Mouse (Mus musculus) liver, postnatal 0 days (tissue): Measurements from ENCODE around the gene Zfp292. TPM values are rescaled to one million over a fixed set of nuclear protein-coding genes. Genes with fewer than 3 reads are reported as not detected.

ENCODE experiments used
- ATAC-seq: fragments of 200-750 bp; cut with Nextera tagmentation; 2 replicates; pipeline ENCODE4 v1.8.0; 2017; ENCODE audit warnings: mild to moderate bottlenecking, moderate library complexity
- DNase-seq: peaks from one replicate; pipeline ENCODE4 v3.0.0-alpha.2; 2016
- H3K27ac ChIP-seq: fragments of 300-500 bp; sonication (generic); 2 replicates; pipeline ENCODE4 v1.5.1; 2014; ENCODE audit warnings: antibody characterized with exemption, moderate library complexity, mild to moderate bottlenecking, low read depth
- H3K27me3 ChIP-seq: fragments of 300-500 bp; sonication (generic); 2 replicates; pipeline ENCODE4 v1.6.1; 2014; ENCODE audit warnings: low read length, control low read depth, mixed read lengths; ENCODE audit not compliant: insufficient read depth
- H3K36me3 ChIP-seq: fragments of 300-500 bp; sonication (generic); replicated peaks from 2 replicates; pipeline ENCODE4 v1.6.1; 2014; ENCODE audit warnings: mild to moderate bottlenecking, control low read depth, low read length, moderate library complexity, mixed read lengths; ENCODE audit not compliant: insufficient read depth
- H3K4me1 ChIP-seq: fragments of 300-500 bp; sonication (generic); 2 replicates; pipeline ENCODE4 v1.6.1; 2014; ENCODE audit warnings: antibody characterized with exemption, mild to moderate bottlenecking, control low read depth; ENCODE audit not compliant: insufficient read depth
- H3K4me2 ChIP-seq: fragments of 300-500 bp; sonication (generic); 2 replicates; pipeline ENCODE4 v1.6.1; 2014; ENCODE audit warnings: low read depth, mild to moderate bottlenecking, low read length, moderate library complexity, mixed read lengths
- H3K4me3 ChIP-seq: fragments of 300-500 bp; sonication (generic); 2 replicates; pipeline ENCODE4 v1.5.1; 2014; ENCODE audit warnings: low read depth, low read length
- H3K9ac ChIP-seq: fragments of 300-500 bp; sonication (generic); replicated peaks from 2 replicates; pipeline ENCODE4 v1.6.1; 2014; ENCODE audit warnings: mild to moderate bottlenecking, moderate library complexity
- H3K9me3 ChIP-seq: fragments of 300-500 bp; sonication (generic); 2 replicates; pipeline ENCODE4 v1.6.1; 2016; ENCODE audit warnings: mild to moderate bottlenecking, control low read depth, low read length, mixed read lengths
- CTCF ChIP-seq: sonication (generic); IDR thresholded peaks from 2 replicates; pipeline ENCODE4 v1.5.1; 2016; ENCODE audit warnings: antibody characterized with exemption, low read depth
- EP300 ChIP-seq: IDR thresholded peaks from 2 replicates; pipeline ENCODE4 v1.6.1; 2016; ENCODE audit warnings: antibody characterized with exemption, low read depth, mild to moderate bottlenecking
- WGBS: fragments of 180-500 bp; shearing (Covaris S2); extraction: QIAGEN DNeasy Blood & Tissue Kit; methylation state at CpG from one replicate; pipeline ENCODE4 v1.1.7; 2014; ENCODE audit not compliant: insufficient replicate concordance; 5-methylcytosine and 5-hydroxymethylcytosine counted together
- polyA plus RNA-seq: library from polyadenylated mRNA; unstranded; fragments of >200 nt; fragmentation: Nextera tagmentation; extraction: Ambion mirVana; gene quantifications from 2 replicates; pipeline ENCODE4 v1.2.1, GENCODE M21; 2015

Gene Zfp292
- polyA plus RNA-seq, 1 experiment from 2014 or later, result 4.5 TPM

DNA sequence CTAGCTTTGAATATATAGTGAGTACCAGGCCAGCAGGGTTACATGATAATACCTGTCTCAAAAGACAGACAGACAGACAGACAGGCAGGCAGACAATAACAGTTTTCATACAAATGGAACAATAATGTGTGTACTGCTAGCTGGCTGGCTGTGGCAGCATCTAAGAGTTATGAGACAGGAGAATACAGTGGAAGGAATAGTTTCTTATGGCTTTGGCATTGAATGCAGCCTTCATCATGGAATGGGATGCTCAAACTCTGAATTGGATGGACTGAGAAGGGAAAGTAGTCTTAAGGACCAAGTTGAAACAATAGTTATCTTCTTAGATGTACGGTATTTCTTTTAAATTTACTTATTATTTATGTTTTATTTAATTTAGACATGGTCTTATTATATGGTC, 16.6 kb upstream of the Zfp292 start:
- Histone ChIP-seq H3K9me3 (no peaks in the 10 kb centered on the region), H3K9ac (no peak overlapping the region), H3K27ac (no peak overlapping the region), H3K4me3 (no peak overlapping the region), H3K4me1 (peaks cover 8% of the 10 kb centered on the region), H3K27me3 (no peaks in the 10 kb centered on the region), H3K4me2 (no peak overlapping the region), H3K36me3 (no peaks in the 10 kb centered on the region)
- DNase-seq (no peak), ATAC-seq (no peak)
- 87% methylated on average over 1 of the region's 1 CpGs for WGBS
- no peak for TF ChIP-seq CTCF
- no peak for TF ChIP-seq EP300

DNA sequence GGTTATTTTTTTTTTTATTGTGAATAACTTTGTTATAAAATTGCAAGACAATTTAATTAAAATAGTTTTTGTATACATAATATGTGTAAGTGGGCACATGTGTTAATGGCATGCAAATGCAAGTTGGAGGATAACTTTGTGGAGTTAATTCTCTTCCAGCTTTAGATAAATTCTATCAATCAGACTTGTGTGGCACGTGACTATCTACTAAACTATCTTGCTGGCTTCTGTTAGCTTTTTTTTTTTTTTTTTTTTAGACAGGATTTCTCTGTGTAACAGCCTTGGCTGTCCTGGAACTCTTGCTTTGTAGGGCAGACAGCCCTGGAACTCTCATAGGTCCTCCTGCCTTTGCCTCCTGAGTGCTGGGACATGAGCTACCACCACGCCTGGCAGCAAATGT, 15.7 kb upstream of the Zfp292 start:
- H3K9ac ChIP-seq, result no peak overlapping the region
- no peaks in the 10 kb centered on the region for H3K9me3 ChIP-seq
- no peak for TF ChIP-seq CTCF
- TF ChIP-seq EP300, result no peak
- ATAC-seq (no peak), DNase-seq (no peak)
- H3K36me3 ChIP-seq, result no peaks in the 10 kb centered on the region
- peaks cover 8% of the 10 kb centered on the region for H3K4me1 ChIP-seq
- WGBS, result 46% methylated on average over 2 of the region's 2 CpGs
- no peak overlapping the region for H3K4me3 ChIP-seq
- no peaks in the 10 kb centered on the region for H3K27me3 ChIP-seq
- no peak overlapping the region for H3K27ac ChIP-seq
- H3K4me2 ChIP-seq, result no peak overlapping the region

DNA sequence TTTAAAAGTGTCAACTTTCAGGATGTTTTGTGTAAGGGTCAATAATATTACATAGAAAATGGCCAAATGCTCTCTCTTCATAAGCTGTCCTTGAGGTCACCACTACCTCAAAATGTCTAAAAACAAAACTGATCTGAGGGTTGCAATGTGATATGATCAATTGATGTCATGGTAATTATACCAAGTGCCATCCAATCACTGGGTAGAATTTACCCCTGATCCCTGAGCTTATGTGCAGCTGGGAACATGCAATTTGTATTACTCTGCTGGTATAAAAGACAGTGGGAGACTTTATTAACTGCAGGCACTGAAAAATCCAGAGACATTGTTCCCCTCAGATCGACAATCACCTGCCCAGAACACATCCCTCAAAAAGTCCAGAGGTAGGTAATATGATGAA, 10.7 kb upstream of the Zfp292 start, which contains the start of gene Cga:
Gene Cga (plus strand): TSS at position 301 of the 400 bp plus-strand sequence.
- WGBS, result 91% methylated on average over 1 of the region's 1 CpGs
- no peak within 1 kb of the TSS for H3K4me2 ChIP-seq
- no peak within 1 kb of the TSS for H3K4me3 ChIP-seq
- no peaks in the 10 kb centered on the region for H3K9me3 ChIP-seq
- H3K9ac ChIP-seq, result no peak within 1 kb of the TSS
- TF ChIP-seq CTCF (no peak), EP300 (no peak)
- no peak within 1 kb of the TSS for H3K27ac ChIP-seq
- ATAC-seq (no peak), DNase-seq (no peak)
- peaks cover 4% of the 10 kb centered on the region; the same call in 1 of the 2 replicates for H3K27me3 ChIP-seq
- no peaks in the 10 kb centered on the region for H3K36me3 ChIP-seq
- H3K4me1 ChIP-seq, result peaks cover 11% of the 10 kb centered on the region

DNA sequence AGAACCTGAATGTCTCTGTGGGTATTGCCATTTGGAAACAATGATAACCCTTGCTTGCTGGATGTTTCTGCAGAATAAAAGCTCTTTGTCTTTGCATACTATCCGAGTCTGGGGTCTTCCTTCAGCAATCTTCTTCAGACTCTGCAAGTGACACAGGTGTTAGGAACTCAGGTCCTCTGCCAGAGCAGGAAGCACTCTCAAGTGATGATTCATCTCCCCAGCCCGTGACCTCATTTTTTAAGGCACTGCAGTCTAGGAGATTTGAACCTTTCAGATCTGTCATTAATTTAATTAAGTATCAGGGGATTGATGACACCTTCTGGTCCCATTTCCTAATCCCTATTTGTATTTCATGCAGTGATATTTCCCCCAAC, 7.0 kb upstream of the Zfp292 start:
- Histone ChIP-seq H3K36me3 (no peaks in the 10 kb centered on the region), H3K4me3 (no peak overlapping the region), H3K4me2 (no peak overlapping the region), H3K27me3 (peaks cover 4% of the 10 kb centered on the region; the same call in 1 of the 2 replicates), H3K4me1 (peaks cover 19% of the 10 kb centered on the region), H3K9ac (no peak overlapping the region), H3K9me3 (no peaks in the 10 kb centered on the region), H3K27ac (no peak overlapping the region)
- DNase-seq, result no peak
- TF ChIP-seq EP300 (no peak), CTCF (no peak)
- ATAC-seq, result no peak
- WGBS, result 32% methylated on average over 2 of the region's 2 CpGs

DNA sequence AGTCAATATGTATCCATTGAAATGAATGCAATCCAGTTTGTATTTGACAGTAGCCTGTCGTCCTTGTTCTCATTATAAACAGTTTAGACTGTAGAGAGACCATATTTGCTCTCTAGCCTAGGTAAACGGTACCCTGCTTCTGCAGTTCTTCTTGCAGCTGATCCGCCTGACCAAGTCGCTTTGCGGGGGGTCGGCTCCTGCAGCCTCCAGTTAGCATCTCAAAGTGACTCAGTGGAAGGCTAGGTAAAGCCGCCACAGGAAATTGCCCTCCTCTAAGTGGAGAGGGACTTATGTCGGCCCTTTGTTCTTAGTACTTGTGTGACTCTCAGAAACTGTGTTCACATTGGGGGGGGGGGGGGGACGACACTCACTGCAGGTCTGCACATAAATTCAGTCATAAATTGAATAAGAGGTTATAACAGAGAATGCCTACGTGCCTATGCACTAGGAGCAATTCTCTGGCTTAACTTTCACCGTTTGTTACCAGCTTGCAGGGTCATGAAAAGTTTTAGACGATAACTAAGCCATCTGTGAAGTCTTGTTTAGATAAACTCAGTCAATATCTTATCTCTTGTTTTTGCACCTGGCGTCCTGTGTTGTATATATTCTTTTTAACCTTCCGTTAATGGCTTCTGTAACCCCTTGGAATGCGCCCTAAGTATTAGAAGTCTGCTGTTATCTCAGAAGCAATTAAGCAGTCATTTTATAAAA, 6.5 kb upstream of the Zfp292 start:
- DNase-seq (no peak), ATAC-seq (no peak)
- 24% methylated on average over 15 of the region's 15 CpGs for WGBS
- Histone ChIP-seq H3K27me3 (peaks cover 4% of the 10 kb centered on the region; the same call in 1 of the 2 replicates), H3K27ac (no peak overlapping the region), H3K4me3 (no peak overlapping the region), H3K9ac (no peak overlapping the region), H3K36me3 (no peaks in the 10 kb centered on the region), H3K9me3 (no peaks in the 10 kb centered on the region), H3K4me1 (peaks cover 19% of the 10 kb centered on the region), H3K4me2 (no peak overlapping the region)
- TF ChIP-seq CTCF (no peak), EP300 (peak; percentile 77)

DNA sequence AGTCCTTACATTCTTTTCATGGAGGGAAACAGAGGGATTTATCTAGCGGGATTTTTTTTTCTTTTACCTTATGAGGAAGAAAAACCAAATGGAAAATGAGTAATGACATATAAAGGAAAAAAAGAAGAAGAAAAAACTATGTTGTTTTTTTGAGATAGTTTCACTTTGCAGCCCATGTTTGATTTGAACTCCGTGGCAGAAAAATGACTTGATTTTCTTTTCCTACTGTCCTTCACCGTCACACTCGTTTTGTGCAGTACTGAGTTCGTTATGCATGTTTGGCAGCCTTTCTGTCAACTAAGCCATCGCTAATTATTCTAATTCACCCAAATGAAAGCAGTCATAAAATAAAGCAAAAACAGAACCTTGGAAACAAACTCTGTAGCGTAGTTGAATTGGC, 4.5 kb upstream of the Zfp292 start:
- Histone ChIP-seq H3K27ac (peak overlapping the region; percentile 94), H3K36me3 (no peaks in the 10 kb centered on the region), H3K4me1 (peaks cover 24% of the 10 kb centered on the region), H3K4me2 (peak overlapping the region; percentile 96), H3K4me3 (peak overlapping the region; percentile 89), H3K27me3 (peaks cover 4% of the 10 kb centered on the region; the same call in 1 of the 2 replicates), H3K9ac (peak overlapping the region; percentile 92), H3K9me3 (no peaks in the 10 kb centered on the region)
- ATAC-seq (no peak), DNase-seq (no peak)
- TF ChIP-seq EP300, result no peak
- WGBS, result 14% methylated on average over 7 of the region's 7 CpGs
